Mouse (Mus musculus): ENCODE data around the gene Atp10a.

GRCm38 (mm10) chr7:58618048-58618447 is 37.9 kb upstream of the Atp10a start:
- no peak for TF ChIP-seq CTCF (IDR thresholded peaks at IDR 0.05; ENCODE audit: extremely low read depth, insufficient read length, insufficient replicate concordance, low read depth, low read length)
- no peak for TF ChIP-seq POLR2A (IDR thresholded peaks at IDR 0.05; ENCODE audit: low read depth, low read length)
